Mouse (Mus musculus) cortical plate, adult 2 months (tissue): ENCODE data around the gene Prss30. TPM values are rescaled to one million over a fixed set of nuclear protein-coding genes. Genes with fewer than 3 reads are reported as not detected.

ENCODE experiments used
- H3K27ac ChIP-seq: fragments of 200-500 bp; 2 replicates; pipeline ENCODE4 v1.5.1; 2012; ENCODE audit warnings: low read length, control low read depth, inconsistent platforms; ENCODE audit not compliant: insufficient read depth
- H3K4me1 ChIP-seq: fragments of 200-500 bp; 2 replicates; pipeline ENCODE4 v1.6.1; 2011; ENCODE audit warnings: low read length; ENCODE audit not compliant: control insufficient read depth, insufficient read depth
- H3K4me3 ChIP-seq: fragments of 200-500 bp; 2 replicates; pipeline ENCODE4 v1.5.1; 2011; ENCODE audit warnings: mild to moderate bottlenecking, low read length, control low read depth; ENCODE audit not compliant: insufficient read depth
- CTCF ChIP-seq: fragments of 200-500 bp; IDR thresholded peaks from 2 replicates; pipeline ENCODE4 v1.5.1; 2011; ENCODE audit warnings: mild to moderate bottlenecking, control low read depth, low read length; ENCODE audit not compliant: insufficient read depth; ENCODE audit errors: extremely low read depth
- POLR2A ChIP-seq: fragments of 200-500 bp; IDR thresholded peaks from 2 replicates; pipeline ENCODE4 v1.6.1; 2011; ENCODE audit warnings: mild to moderate bottlenecking, low read length, control low read depth; ENCODE audit not compliant: insufficient read depth; ENCODE audit errors: extremely low read depth
- polyA plus RNA-seq: library from polyadenylated mRNA; depleted of rRNA; stranded (reverse); fragments of >200 nt; gene quantifications from 2 replicates; pipeline ENCODE4 v1.2.3, GENCODE M21; 2012; rRNA removed

Prss30 gene
- polyA plus RNA-seq, result 0.46 and 0.47 TPM in 2 replicates

- no peak for TF ChIP-seq CTCF
- TF ChIP-seq POLR2A, result no peak
- no peak within 1 kb of the TSS for H3K4me3 ChIP-seq
- H3K4me1 ChIP-seq, result peaks cover 3% of the 10 kb centered on the region; the same call in 1 of the 2 replicates
- H3K27ac ChIP-seq, result no peak within 1 kb of the TSS
Measured at GRCm38 (mm10) chr17:23980297-23980909, at the start of gene Prss30. Gene Prss30, minus strand, starts transcription at chr17:23980566.

GRCm38 (mm10) chr17:24029477-24029876, 49.1 kb upstream of the Prss30 start:
- TF ChIP-seq POLR2A (no peak), CTCF (no peak)
- H3K4me3 ChIP-seq, result no peak overlapping the region
- peaks cover 2% of the 10 kb centered on the region; the same call in 1 of the 2 replicates for H3K4me1 ChIP-seq
- H3K27ac ChIP-seq, result no peak overlapping the region

DNA sequence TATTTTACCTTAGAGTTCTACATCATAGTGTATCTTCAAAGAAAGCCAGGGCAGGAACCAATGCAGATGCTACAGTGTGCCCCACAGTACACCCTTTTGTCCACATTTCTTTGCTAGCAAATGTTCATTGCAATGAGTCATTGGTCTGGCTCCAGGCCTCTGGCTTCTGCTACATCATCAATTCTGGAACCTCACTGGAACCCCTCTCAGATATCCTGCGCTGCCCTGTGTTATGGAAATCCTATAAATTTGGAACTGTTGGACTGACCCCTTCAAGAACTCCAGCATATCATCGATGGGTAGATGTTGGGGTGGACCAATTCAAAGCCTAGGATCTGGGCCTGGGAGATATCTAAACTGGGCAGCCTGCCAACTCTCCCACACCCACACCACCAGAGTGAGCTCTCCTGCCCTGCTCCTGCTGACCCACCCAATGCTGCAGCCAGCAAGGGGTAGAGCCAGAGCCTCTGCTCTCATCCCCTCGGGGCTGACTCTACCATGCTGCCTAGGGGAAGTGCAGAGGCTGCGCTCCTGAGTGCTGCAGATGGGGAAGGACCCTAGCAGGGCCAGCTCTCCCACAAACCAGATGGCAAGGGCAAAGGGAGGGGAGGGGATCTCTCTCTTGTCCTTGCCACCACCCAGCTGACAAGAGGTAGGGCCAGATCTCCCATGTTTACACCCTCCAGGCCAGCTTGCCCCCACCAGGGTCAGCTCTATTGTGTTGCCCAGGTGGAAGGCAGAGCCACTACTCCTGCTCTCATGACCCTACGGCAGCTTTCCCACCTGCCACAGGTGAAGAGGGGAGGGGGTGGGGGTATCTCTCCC, 41.2 kb upstream of the Prss30 start:
- TF ChIP-seq CTCF, result no peak
- TF ChIP-seq POLR2A, result no peak
- Histone ChIP-seq H3K27ac (no peak overlapping the region), H3K4me3 (no peak overlapping the region), H3K4me1 (0 out of 2 replicates have a peak, but pooled peaks cover 2% of the 10 kb centered on the region)

DNA sequence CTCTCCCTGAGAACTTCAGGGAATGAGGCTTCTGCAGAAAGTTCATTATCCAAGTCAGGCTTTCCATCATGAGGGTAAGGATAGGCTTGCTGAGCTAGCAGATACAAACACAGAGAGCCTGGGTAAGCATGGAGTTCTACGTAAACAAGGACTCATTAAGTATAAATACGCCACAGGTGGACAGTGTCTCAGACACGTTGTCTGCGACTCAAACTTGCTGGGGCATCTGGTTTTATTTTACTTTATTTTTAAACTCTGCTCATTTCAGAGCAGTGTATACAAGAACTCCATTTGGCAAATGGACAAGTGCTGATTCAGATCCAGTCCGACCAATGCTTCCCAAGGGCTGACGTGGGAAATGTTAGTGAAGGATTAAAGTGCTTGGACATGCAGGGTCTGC, 40.3 kb upstream of the Prss30 start:
- Histone ChIP-seq H3K4me1 (0 out of 2 replicates have a peak, but pooled peaks cover 2% of the 10 kb centered on the region), H3K4me3 (no peak overlapping the region), H3K27ac (no peak overlapping the region)
- TF ChIP-seq POLR2A (no peak), CTCF (no peak)

- TF ChIP-seq CTCF (peak; percentile 54), POLR2A (no peak)
- Histone ChIP-seq H3K27ac (no peak overlapping the region), H3K4me1 (no peaks in the 10 kb centered on the region)
Measured at GRCm38 (mm10) chr17:24015727-24016126, 35.4 kb upstream of the Prss30 start.

GRCm38 (mm10) chr17:24014433-24014965, 34.1 kb upstream of the Prss30 start:
- no peak overlapping the region for H3K27ac ChIP-seq
- no peak overlapping the region for H3K4me3 ChIP-seq
- no peaks in the 10 kb centered on the region for H3K4me1 ChIP-seq
- TF ChIP-seq CTCF (no peak), POLR2A (no peak)

More at GRCm38 (mm10) chr17:24015727-24016126, 35.4 kb upstream of the Prss30 start:
- H3K4me3 ChIP-seq, result no peak overlapping the region

GRCm38 (mm10) chr17:24012921-24013320, 32.6 kb upstream of the Prss30 start:
- no peaks in the 10 kb centered on the region for H3K4me1 ChIP-seq

GRCm38 (mm10) chr17:24009617-24010016, 29.3 kb upstream of the Prss30 start:
- no peak overlapping the region for H3K27ac ChIP-seq
- H3K4me1 ChIP-seq, result no peaks in the 10 kb centered on the region
- H3K4me3 ChIP-seq, result no peak overlapping the region
- TF ChIP-seq POLR2A, result no peak
- TF ChIP-seq CTCF, result 0 out of 2 replicates have a peak, but pooled peaks have one; percentile 9

More at GRCm38 (mm10) chr17:24012921-24013320, 32.6 kb upstream of the Prss30 start:
- TF ChIP-seq POLR2A (no peak), CTCF (no peak)
- Histone ChIP-seq H3K27ac (no peak overlapping the region), H3K4me3 (no peak overlapping the region)

DNA sequence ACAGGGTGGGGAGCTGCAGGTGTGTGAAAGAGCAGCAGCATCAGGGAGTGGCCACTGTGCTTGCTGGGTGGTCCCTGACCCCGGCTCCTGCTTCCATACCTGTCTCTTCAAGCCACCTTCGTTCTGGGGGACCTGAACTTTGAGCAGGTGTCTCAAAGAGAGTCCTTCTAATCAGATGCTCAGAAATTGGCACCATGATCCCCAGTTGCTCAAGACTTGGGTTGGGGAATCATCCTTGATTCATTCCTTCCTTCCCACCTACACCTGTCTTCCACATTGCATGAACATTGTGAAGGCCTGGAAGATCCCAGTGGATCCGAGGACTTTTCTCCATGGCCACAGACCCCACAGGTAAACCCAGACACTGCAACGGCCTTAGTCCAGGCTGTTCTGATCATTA, 27.7 kb upstream of the Prss30 start:
- Histone ChIP-seq H3K27ac (no peak overlapping the region), H3K4me1 (no peaks in the 10 kb centered on the region), H3K4me3 (no peak overlapping the region)
- no peak for TF ChIP-seq POLR2A
- TF ChIP-seq CTCF, result no peak
